Mouse (Mus musculus) liver, adult 2 months (tissue): ENCODE results near the gene Rpl23.

Experiments
- CTCF ChIP-seq: fragments of 200-500 bp; IDR thresholded peaks from 2 replicates; pipeline ENCODE4 v1.5.1; 2011; ENCODE audit warnings: low read depth, low read length, control low read depth
- POLR2A ChIP-seq: fragments of 200-500 bp; IDR thresholded peaks from 2 replicates; pipeline ENCODE4 v1.6.1; 2011; ENCODE audit warnings: low read length, control low read depth; ENCODE audit not compliant: insufficient read depth; ENCODE audit errors: extremely low read depth

- TF ChIP-seq CTCF (no peak), POLR2A (no peak)
Observed at GRCm38 (mm10) chr11:97817379-97817778, 35.1 kb upstream of the Rpl23 start.
